Mouse (Mus musculus) gastrocnemius, postnatal 25 days (tissue): ENCODE measurements around the gene Samd14. TPM values are rescaled to one million over a fixed set of nuclear protein-coding genes. Genes with fewer than 3 reads are reported as not detected.
"Not testable (repeated sequence)": the region's sequence is repeated elsewhere in the genome, so short reads cannot be mapped to it uniquely, and the experiment has no call there.

Source experiments
- DNase-seq: peaks from one replicate; pipeline ENCODE4 v3.0.0; 2022
- long read RNA-seq, 2 experiments: library from polyadenylated mRNA; stranded (forward); transcript quantifications; one replicate each; pipeline ENCODE4 v2.0.0; 2021
- total RNA-seq, 2 experiments: library from RNA; stranded (reverse); gene quantifications; 1 replicate in 1 of 2; 2 replicates in 1 of 2; pipeline ENCODE4 v1.2.3; 2021

Samd14 gene
- under 1 TPM; 0.61 to 0.80 TPM for total RNA-seq
- long read RNA-seq, experiment 1, partial matches to known transcripts, result 1 of 1 reads
- long read RNA-seq, experiment 1, other reads (novel, unspliced or antisense), result 0 of 1 reads
- long read RNA-seq, experiment 2, partial matches to known transcripts, result 1 of 1 reads
- long read RNA-seq, experiment 2, other reads (novel, unspliced or antisense), result 0 of 1 reads

DNA sequence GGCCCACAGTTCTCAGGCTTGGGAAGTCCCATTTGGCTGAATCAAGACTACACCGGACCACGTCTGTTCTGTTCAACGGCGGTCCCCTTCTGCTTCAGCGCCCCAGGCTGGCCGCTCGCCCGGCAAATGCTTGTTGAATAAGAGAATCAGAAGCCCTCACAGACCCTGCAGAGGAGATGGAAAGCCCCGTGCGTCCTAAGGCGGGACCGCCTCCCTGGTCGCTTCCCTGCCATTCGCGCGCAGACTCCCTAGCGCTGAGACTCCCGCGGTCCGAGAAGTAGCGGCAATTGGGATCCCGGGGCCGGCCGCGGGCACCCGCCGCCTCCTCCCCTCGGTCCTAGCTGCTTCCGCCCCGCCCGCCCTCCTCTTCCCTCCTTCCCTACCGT is at the start of gene Samd14:
Gene Samd14 (plus strand): TSS at position 251 of the 386 bp plus-strand sequence.
- peak; percentile 56 for DNase-seq

DNA sequence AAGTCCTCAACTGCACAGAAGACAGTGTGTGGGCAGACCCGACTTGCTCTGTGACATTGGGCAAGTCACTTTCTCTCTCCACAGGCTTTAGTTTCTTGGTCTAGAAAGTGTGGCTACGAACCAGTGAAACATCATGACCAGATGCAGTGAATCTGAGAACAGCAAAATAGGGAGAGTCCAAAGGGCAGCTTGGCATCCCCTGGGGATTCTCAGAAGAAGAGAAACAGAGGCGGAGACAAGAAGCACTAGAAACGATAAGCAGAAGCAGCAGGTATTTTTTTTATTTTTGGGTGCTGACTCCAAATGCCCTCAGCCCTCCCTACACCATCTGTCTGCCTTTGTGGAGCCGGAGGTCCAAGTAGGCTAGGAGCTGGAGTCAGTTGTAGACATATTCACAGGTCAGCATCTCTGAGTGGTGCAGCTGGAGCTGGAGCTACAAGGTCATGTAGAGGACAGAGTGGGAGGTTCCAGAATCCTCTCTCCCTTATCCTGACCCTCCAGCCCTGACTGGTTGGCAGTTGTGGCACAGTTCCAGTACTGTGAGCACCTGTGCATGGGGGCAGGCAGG is 47.1 kb upstream of the Samd14 start:
- no peak for DNase-seq

DNA sequence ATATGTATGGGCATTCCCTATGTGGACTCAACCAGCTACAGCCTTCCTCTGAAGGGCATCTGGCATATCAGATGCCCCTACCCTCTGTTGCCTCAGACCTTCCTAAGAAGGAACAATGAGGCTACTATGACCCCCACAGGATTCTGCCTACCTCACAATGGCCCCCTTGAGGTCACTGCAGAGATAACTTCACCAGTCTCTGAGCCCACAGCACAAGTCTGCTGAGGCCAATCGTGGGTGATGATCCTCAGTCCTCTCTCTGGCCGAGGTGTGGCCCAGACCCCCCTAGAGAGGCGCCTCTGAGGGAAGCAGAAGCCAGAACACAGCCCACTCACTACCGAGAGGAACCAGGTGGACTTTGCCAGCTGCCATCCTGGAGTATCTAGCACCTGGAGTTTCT is 42.3 kb upstream of the Samd14 start, which contains the start of gene Hils1:
Gene Hils1 (plus strand): TSS at position 175 of the 400 bp plus-strand sequence.
- no peak for DNase-seq

DNA sequence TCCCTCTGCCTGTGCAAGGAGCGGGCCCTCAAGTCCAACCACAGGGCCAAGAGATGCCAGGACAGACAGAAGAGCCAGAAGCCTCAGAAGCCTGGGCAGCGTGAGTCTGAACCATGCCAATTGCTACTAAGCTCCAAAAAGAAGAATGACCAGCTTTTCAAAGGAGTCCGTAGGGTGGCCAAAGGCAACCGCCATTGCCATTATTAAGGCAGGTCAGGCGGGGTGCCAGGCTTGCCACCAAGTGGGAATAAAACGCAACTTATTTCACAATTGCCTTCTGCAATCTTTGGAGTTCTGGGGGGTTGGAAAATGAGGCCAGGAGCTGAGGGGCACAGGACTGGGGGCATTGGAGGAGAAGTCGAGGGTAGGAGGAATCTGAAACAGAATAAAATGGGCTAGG is 41.5 kb upstream of the Samd14 start:
- no peak for DNase-seq

DNA sequence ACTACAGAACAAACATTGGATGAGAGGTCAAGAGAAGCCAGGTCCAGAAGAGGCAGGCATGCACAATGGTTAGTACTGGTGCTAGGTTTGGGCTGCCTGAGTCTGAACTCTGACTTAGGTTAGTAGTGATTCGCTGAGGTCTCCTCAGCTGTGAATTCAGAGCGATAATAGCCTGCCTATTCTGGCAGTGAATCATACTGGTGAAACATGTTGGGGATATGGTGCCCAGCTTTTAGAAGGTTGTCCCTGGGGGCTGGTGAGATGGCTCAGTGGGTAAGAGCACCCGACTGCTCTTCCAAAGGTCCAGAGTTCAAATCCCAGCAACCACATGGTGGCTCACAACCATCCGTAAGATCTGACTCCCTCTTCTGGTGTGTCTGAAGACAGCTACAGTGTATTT is 40.0 kb upstream of the Samd14 start:
- not testable (repeated sequence) for DNase-seq

DNA sequence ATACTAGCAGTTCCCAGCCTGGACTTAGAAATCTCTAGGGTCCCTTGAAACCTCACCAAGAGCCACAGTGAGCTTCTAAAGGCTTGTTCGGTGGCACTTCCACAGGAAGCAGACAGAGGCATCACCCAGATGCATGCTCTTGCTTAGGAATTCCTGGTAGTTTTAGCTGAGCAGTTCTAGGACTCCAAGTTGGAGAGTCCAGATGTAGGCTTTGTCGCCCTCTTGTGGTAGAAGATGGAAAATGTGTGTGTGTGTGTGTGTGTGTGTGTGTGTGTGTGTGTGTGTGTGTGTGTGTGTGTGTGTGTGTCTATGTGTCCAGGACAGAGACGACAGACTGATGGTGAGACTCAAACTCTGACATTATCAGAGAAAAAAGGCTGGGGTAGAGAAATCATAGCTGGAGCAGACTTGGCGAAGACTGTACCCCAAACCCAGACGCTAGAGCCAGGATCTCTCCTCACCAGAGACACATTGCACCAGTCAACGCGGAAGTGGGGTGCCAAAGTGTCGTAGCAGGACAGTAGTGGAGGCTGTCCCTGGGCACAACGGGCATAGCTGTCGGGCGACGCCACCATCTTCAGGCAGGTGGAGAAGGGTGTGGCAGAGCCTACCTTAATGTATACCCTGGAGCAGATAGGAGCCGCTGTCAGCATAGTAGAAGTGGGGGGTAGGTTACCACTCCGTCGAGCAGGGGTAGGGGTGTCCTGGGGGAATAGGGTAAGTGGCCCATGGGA is 39.3 kb upstream of the Samd14 start:
- peak; percentile 67 for DNase-seq

DNA sequence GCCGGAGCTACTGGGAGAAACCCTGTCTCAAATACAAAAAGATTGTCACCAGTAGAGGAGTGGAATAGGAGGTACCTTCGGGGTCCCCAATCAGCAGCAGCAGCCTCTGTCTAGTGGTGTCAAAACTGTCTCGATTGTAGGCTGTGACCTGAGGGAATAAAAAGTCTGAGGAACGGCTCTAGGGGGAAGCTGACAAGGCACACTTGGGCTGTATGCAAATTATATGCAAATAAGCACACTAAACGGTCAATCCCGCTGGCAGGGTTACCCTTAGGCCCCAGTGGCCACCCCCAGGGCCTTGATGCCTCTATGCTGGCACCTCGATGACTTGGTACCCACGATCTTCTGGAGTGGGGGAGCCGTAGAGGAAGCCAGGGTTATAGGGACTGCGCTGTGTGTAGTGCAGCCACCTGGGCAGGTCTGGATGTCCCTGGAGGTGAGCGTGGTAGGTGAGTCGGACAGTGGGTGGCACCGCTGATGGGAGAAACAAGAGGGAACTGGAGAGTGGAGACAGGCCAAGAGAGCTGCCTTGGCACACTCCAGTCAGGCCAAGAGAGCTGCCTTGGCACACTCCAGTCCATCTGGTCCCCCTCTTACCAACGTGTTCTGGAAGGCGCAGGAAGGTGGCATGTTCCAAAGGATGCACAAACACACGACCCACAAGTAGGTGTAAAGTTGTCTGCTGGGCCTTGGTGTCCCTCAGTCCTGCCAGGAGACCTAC is 37.6 kb upstream of the Samd14 start:
- no peak for DNase-seq

DNA sequence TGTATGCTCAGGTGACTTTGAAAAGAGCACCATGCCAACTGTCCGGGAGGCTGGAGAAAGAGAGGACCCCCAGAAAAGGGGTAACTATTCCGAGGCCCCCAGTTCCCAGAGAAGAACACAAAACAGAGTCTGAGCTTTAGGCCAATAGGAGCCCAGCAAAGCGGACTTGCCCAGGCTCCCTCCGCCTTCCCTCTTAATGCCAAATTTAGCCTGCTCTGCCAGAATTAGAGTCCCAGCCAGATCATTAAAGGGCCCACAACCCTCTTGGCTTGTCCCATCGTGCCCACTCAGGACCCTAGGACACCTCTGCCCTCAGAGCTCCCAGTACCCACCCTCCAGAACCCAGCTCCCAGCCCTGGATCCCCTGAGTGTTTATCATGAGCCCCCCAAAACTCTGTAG is 36.8 kb upstream of the Samd14 start:
- DNase-seq, result no peak

DNA sequence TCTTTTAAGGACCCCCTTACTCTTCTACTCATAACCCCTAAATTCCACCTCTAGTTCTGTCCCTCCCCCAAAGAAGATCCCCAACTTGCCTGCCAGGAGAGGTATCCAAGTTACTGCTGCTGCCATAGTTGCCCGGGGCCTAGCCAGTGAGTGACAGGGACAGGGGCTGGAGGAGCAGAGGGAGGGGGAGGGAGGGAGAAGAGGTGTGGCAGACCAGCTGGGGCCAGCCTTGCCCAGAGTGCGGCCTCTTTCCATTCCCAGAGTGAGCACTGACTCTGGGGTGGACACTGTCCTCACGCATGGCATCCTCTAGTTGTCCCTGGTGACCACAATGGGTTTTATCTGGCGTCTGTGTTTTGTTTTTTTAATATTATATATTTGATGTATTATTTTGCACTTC is 36.4 kb upstream of the Samd14 start:
- DNase-seq, result peak; percentile 79

DNA sequence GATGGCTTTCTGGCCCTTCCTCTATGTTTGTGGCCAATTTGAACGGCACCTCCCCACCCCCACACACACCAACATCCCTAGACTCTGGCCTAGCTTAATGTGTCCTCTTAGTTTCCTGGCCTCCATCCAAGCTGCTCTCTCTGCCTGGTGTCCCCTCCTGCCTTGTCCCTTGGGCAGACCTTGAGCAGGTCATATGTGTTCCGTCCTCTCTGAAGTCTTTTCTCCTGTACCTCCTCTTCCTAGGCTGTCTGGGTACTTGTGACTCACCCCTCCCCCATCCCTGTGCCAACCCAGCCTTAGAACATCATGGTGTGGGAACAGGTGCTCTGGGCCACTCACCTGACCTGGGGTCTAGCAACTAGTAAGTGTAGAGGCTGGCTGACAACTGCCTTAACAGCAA is 34.7 kb upstream of the Samd14 start:
- peak; percentile 60 for DNase-seq

DNA sequence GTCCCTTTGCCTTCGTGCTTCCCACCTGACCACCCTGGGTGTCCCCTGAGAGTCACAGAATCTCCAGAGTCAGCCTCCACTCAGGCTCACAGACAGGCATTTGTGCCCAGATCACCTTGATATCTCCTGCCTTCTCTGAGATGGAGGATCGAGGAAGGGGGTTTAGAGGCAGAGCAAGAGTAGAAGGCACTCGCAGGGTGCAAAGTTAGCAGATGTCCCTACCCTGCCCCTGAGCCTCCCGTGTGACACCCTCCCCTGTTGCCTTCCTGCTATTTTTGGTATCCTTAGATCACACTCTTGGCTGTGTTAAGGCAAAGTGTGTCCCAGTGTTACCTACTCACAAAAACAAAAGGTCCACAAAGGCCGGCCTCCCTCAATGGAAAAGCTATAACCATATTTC is 33.5 kb upstream of the Samd14 start, which contains the start of gene Sgca:
Gene Sgca (minus strand): TSS at position 129 of the 400 bp plus-strand sequence.
- DNase-seq, result peak; percentile 56

DNA sequence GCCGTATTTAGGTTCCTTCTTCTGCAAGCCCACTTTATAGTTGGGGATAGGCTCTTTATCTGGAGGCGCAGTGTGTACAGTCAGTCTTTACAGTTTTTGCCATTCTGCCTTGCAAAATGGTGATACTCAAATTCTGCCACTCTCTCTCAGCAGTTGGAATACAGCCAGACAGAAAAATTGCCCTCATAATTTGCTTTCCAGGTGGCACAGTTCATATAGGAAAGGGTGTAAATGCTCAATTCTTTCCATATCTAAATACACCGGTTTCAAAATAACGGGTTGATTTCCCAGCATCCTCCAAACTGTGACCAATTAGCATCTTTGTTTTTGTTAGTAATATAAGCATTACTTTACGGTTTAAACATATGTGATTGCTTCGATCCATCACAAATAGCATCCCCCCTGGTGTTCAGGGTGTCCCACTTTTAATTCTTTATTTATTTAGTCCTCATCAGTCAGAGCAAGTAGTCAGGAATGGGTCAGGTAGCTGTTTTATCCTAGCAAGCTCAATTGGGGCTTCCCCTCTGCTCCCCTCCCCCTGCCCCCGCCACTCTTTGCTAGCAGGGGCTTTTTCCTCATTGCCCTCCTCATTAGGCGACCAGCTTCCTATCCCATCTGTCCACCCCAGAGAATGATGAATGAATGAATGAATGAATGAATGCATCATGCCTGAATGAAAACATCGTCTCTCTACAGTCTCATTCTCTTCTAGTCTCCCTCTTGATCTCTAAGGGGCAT is 31.3 kb upstream of the Samd14 start:
- DNase-seq, result no peak

DNA sequence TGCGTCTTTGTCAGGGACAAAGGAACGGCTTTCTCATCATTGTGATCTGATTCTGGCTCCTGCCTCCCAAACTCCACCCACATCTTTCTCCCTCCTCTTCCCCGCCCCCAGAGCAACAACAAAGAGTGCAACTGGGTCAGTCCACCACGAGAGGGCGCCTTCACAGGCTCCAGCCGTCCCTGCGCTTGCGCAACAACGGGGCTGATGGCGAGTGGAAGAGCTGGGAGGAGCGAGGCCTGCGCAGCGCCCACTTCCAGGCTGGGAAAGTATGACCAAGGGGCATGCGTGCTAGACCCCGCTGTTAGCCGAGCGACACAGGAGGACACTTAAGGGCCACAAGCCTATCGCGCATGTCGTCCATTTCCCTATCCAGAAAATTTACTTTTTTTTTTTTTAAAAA is 30.7 kb upstream of the Samd14 start:
- DNase-seq, result peak; percentile 94

DNA sequence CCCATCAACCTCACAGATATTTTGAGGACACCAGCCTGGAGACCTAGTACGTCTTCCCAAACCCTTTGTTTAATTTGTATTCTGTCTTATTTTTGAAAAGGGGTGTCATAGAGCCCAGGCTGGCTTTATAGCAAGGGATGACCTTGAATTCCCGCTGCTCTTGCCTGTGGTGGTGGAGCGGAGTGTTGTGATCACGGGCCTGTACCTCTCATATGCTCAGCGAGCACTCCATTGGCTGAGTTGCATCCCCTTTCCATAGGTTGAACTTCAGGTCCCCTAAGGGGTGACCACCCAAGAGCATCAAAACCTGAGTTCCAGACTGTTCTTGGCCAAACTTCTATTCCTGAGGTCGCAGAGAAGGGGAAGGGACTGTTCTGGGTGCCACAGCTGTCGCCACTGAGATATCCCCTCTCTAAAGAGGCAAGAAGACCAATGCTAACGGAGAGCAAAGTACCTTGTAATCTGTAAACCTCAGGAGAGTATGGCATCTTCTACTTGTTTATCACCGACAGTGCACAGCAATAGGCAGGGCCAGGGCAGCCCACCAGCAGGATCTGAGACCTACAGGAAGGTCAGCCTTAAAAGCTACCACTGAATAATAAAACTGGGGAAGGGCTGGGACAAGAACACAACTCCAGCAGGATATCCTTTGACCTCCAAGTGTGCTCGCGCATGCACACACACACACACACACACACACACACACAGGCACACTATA is 30.1 kb upstream of the Samd14 start:
- DNase-seq, result no peak

DNA sequence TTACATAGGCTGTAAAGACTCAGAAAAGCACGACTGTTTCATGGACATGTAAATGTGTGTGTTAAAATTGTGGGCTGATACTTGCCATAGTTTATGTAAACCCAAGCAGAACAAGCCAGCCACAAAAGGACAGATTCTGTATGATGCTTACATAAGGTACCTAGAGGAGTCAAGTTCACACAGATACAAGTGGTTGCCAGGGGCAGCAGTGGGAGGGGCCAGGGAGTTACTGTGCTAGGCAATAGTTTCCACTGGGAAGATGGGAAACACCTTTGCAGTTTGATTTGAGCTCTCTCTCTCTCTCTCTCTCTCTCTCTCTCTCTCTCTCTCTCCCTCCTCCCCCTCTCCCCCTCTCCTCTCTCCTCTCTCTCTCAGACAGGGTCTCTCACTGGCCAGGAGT is 24.5 kb upstream of the Samd14 start:
- DNase-seq, result no peak

DNA sequence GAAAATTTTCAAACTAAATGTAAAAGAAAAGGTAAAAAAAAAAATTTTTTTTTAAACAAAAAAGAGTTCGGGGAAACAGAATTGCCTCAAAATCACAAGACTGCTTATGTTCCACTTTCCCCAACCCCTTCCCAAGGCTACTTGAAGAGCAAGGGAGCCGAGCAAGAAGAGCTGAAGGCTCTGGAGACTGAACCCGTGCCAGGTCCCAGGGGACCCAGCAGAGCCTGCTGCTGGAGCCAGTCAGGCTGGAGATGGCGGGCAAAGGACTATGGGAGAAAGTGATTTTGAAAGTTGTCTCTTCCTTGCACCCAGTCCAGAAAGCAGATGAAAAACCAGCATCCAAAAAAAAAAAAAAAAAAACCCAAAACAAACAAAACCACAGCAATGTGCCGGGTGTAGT is 23.9 kb upstream of the Samd14 start:
- no peak for DNase-seq

DNA sequence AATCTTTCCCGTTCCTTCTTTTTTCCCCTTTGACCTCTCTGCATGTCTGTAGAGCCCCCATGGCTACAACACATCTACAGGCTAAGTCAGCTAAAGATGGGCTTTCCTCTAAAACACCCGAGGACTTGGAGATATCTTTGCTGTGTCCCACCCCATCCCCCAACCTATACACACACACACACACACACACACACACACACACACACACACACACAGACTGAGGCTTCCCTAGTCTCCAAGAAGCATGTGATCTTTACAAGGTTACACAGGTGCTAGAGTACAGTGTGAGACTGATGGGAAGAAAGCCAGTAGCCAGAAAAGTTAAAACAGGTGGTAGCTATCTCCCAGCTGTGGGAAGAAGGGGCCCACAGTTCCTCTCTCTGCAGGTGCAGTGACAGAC is 23.2 kb upstream of the Samd14 start:
- no peak for DNase-seq

DNA sequence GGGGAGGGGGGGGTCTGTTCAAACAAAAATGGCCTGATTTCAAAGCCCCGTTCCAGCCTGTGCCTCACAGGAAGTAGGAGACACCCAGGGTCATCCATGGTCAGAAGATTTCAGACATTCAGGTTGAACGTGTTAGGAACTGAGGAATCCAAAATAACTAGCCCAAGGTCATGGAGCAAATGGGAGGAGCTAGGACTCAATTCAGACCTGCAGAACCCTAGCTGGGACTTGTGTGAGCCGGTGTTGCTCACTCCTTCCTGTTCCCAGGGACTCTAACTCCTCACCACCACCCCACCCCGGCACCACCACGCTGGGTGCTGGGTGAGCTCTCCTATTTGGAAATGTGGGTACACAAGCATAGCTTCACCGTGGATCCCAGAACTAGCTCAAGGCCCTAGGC is 22.3 kb upstream of the Samd14 start:
- no peak for DNase-seq

DNA sequence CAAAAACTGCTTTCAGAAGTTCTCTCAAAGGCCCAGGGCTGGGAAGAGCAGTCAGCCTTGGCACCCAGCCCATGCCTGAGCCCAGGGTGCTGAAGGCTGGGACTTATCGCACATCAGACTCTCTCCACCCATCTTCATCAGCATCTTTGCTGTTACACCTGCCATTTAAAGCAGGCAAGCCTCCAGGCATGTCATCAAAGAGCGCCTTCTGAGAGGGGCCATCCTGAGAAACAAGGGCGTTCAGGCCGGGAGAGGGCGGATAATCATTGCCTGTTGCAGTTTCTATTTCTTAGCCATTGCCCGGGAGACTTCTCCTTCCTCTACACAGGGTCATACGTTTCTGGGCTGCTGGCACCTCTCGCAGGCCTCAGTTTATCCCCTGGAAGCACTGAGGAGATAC is 21.8 kb upstream of the Samd14 start:
- no peak for DNase-seq

DNA sequence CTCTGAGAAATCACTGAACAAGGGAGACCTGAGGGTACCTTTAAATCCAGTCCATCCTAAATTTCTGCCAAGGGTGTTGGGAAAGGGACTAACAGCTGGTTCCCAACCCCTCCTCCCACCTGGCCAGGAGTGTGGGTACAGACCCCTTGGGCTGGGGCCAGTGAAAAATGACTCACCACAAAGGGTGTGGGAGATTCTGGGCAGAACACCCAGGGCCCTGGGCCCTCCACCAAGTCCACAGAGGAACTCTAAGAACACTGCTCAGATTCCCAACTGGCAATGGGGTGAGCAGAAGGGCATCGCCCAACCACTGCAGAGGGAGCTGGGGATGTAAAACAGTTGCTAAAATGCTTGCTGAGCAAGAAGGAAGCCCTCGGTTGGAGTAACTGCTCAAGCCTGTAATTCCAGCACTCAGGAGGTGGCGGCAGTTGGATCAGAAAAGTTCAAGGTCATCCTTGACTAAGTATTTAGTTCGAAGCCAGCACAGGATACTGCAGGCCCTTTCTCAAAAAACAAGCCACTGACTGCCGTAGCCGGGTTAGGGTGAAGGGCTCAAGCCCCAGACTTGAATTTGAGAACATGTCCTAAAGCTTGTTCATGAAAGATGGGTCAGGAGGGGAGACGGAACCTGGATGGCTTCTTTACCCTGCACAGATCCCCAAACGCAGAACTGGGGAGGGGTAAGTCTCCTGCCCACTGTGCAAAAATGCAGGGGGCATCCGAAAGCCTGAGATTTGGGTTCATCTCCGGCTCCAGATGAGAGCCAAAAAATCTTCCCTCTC is 20.7 kb upstream of the Samd14 start:
- peak; percentile 81 for DNase-seq

DNA sequence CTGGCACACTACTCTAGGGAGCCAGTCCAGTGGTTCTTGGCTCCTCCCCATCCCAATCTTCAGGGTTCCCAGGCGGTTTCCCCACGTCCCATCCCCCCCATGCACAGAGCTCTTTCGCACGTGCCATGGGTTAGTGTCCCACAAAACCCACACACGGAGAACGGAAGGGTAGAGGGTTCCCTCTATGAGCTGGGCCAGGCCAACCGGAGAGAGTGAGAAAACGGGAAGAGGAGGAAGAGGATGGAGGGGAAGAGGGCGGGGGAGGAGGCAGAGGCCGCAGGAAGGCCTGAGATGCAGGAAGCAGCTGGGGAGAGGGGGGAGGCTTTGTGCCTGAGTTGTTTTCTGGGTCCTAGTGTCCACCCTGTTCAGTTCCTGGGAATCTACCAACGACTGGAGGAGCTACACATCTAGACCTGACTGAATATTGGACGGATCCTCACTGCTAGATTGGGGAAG is 20.1 kb upstream of the Samd14 start:
- peak; percentile 86 for DNase-seq
